Mouse (Mus musculus) embryonic fibroblast, embryonic 13.5 days (primary cell): ENCODE data around the gene Csrp2. TPM values are rescaled to one million over a fixed set of nuclear protein-coding genes. Genes with fewer than 3 reads are reported as not detected.

Source experiments
- H3K27ac ChIP-seq: 2 replicates; pipeline ENCODE4 v1.5.1; 2012; ENCODE audit warnings: low read length, control low read depth, inconsistent platforms; ENCODE audit not compliant: insufficient read depth
- H3K4me1 ChIP-seq: 2 replicates; pipeline ENCODE4 v1.6.1; 2011; ENCODE audit warnings: low read length; ENCODE audit not compliant: control insufficient read depth, insufficient read depth
- H3K4me3 ChIP-seq: 2 replicates; pipeline ENCODE4 v1.5.1; 2011; ENCODE audit warnings: mild to moderate bottlenecking, control low read depth, low read length; ENCODE audit not compliant: insufficient read depth
- CTCF ChIP-seq: IDR thresholded peaks from 2 replicates; pipeline ENCODE4 v1.5.1; 2011; ENCODE audit warnings: mild to moderate bottlenecking, control low read depth, low read length, moderate library complexity, borderline replicate concordance; ENCODE audit not compliant: insufficient read depth
- POLR2A ChIP-seq: IDR thresholded peaks from 2 replicates; pipeline ENCODE4 v1.6.1; 2011; ENCODE audit warnings: low read depth, mild to moderate bottlenecking, control low read depth, low read length, moderate library complexity
- polyA plus RNA-seq: library from polyadenylated mRNA; stranded (reverse); fragments of >200 nt; gene quantifications from 2 replicates; pipeline ENCODE4 v1.2.4, GENCODE M21; 2011; ENCODE audit warnings: low read depth; ENCODE audit not compliant: missing spikeins, insufficient read length

Csrp2 gene
- polyA plus RNA-seq, 1 experiment = 92.6 TPM

DNA sequence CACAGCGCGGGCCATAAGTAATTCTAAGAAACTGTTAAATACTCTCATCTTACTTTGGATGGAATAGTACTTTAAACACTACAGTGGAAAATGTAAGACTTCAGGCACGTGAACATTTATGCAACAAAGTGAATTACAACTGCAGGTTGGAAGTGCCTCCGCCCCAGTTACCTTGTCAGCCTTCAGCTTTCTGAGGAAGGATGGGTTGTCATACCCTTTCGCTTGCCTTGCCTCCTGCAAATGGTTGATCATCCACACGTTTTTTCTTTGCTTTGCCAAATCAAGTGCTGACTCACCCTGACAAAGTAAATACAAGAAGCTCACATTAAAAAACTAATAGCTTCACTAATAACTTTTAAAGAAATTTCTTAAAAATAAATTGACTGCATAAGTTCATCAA is 41.3 kb downstream of the Csrp2 start:
- Histone ChIP-seq H3K27ac (no peak overlapping the region), H3K4me1 (no peaks in the 10 kb centered on the region), H3K4me3 (no peak overlapping the region)
- TF ChIP-seq CTCF = no peak
- no peak for TF ChIP-seq POLR2A

- Histone ChIP-seq H3K4me1 (no peaks in the 10 kb centered on the region), H3K27ac (no peak overlapping the region), H3K4me3 (no peak overlapping the region)
- TF ChIP-seq POLR2A (no peak), CTCF (peak; percentile 17; the same call in 1 of the 2 replicates)
Measured at GRCm38 (mm10) chr10:110962172-110962571, 42.6 kb downstream of the Csrp2 start.

- TF ChIP-seq POLR2A = no peak
- no peak for TF ChIP-seq CTCF
- no peak overlapping the region for H3K4me3 ChIP-seq
- no peaks in the 10 kb centered on the region for H3K4me1 ChIP-seq
- no peak overlapping the region for H3K27ac ChIP-seq
Measured at GRCm38 (mm10) chr10:110971044-110971443, 51.5 kb downstream of the Csrp2 start.

DNA sequence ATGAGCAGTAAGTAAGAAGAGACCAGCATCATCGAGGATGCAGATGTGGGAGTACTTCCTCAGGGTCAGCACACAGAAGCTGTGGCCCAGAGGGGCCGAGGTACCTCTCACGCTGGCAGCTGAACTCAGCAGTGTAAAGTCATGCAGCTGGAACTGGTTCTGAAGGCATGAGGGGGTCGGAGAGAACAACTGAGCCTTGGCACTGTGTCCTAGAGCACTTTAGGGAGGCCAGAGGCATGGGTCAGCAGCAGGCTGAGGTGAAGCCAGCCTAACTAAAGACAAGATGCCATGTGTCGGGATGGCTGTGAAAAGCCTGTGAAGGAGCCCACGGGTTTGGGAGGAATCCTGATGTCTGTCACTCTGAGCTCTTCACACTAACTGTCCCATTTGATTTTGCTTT is 51.9 kb downstream of the Csrp2 start:
- Histone ChIP-seq H3K4me1 (no peaks in the 10 kb centered on the region), H3K27ac (no peak overlapping the region)
- no peak for TF ChIP-seq CTCF

GRCm38 (mm10) chr10:110971998-110972397 is 52.4 kb downstream of the Csrp2 start:
- Histone ChIP-seq H3K27ac (no peak overlapping the region), H3K4me3 (no peak overlapping the region), H3K4me1 (no peaks in the 10 kb centered on the region)
- TF ChIP-seq CTCF = no peak
- TF ChIP-seq POLR2A = no peak

More for the DNA sequence above, 51.9 kb downstream of the Csrp2 start:
- no peak overlapping the region for H3K4me3 ChIP-seq

GRCm38 (mm10) chr10:110974463-110974862 is 54.9 kb downstream of the Csrp2 start:
- Histone ChIP-seq H3K4me3 (no peak overlapping the region), H3K4me1 (no peaks in the 10 kb centered on the region), H3K27ac (no peak overlapping the region)
- peak; percentile 68; the same call in 1 of the 2 replicates for TF ChIP-seq CTCF
- TF ChIP-seq POLR2A = no peak

- Histone ChIP-seq H3K4me3 (no peak overlapping the region), H3K27ac (no peak overlapping the region), H3K4me1 (no peaks in the 10 kb centered on the region)
- TF ChIP-seq CTCF (no peak), POLR2A (no peak)
Measured at GRCm38 (mm10) chr10:110974885-110975284, 55.3 kb downstream of the Csrp2 start.

DNA sequence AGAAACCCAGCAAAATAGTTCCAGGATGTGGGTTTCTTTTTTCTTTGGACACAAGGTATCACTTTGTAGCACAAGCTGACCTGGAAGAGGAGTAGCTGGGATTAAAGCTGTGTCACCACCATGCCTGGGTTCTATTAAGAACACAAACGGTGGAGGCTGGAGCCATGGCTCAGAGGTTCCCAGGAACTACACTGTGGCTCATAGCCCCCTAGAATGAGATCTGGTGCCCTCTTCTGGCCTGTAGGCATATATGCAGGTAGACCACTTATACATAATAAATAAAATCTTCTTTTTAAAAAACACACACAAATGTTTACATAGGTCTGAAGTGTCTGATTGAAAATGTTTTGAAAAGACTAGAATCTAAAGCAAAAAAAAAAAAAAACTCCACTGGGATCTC is 56.5 kb downstream of the Csrp2 start:
- H3K4me3 ChIP-seq = no peak overlapping the region
- no peaks in the 10 kb centered on the region for H3K4me1 ChIP-seq
- TF ChIP-seq CTCF = peak; percentile 18; the same call in 1 of the 2 replicates
- no peak for TF ChIP-seq POLR2A
- H3K27ac ChIP-seq = no peak overlapping the region

DNA sequence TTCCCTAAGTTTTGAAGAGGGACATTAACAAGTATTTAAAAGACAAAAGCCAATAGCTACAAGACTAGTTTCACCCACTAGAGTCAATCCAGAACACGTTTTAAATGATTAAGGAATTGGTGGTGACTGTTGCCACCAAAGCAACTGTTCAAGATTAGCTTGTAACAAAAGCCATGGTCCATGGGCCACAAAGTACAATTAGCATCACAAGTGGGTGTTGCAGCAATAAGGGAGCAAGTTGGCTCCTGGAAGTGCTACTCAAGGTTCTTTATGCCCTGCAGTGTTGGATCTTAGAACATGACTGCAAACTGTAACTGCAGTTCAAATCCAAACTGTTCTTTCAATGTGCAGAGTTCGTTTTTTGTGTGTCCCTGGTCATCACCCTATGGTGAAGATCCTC is 57.8 kb downstream of the Csrp2 start:
- no peak overlapping the region for H3K4me3 ChIP-seq
- TF ChIP-seq CTCF (no peak), POLR2A (no peak)
- no peak overlapping the region for H3K27ac ChIP-seq
- H3K4me1 ChIP-seq = no peaks in the 10 kb centered on the region

DNA sequence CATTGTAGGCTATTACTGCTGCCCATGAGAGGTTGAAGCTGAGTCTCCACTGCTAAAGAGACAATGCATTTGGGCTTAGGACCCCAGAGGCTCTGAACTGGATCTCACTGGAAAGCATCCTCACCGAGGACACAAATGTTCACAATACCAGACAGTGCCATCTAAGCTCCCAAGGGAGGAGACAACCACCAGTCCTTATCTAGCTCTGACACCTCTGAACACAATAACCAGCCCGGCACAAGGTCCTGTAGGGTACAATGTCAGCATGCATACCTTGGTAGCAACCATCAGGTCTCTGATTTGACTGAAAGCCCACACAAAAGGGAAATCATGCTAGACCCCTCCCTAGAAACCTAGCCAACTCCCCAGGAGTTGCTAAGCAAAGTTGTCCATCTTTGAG is 59.8 kb downstream of the Csrp2 start:
- Histone ChIP-seq H3K4me3 (no peak overlapping the region), H3K27ac (no peak overlapping the region), H3K4me1 (no peaks in the 10 kb centered on the region)
- TF ChIP-seq POLR2A = no peak
- TF ChIP-seq CTCF = no peak

GRCm38 (mm10) chr10:110980441-110980840 is 60.9 kb downstream of the Csrp2 start:
- H3K4me1 ChIP-seq = no peaks in the 10 kb centered on the region
- no peak overlapping the region for H3K4me3 ChIP-seq
- H3K27ac ChIP-seq = no peak overlapping the region
- TF ChIP-seq POLR2A (no peak), CTCF (no peak)

DNA sequence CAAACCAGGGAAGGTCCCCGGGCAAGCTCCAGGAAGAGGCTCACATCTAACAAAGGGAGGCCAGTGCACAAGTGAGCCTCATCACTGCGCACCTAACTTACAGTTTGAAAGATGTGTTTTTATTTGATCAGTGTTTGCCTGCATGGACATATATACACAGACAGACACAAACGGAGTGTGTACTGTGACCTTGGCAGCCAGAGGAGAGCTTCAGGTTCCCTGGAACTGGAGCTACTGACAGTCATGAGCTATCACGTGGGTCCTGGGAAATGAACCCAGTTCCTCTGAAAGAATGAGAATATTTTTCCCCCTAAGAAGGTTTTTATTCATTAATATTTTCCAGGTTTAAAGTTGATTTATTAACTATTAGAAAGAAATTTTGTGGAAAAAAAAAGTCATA is 63.2 kb downstream of the Csrp2 start:
- H3K4me3 ChIP-seq = no peak overlapping the region
- no peak overlapping the region for H3K27ac ChIP-seq
- H3K4me1 ChIP-seq = no peaks in the 10 kb centered on the region
- TF ChIP-seq CTCF (no peak), POLR2A (no peak)
